Mouse (Mus musculus): ENCODE measurements around the gene Slc41a2.

Slc41a2 gene

DNA sequence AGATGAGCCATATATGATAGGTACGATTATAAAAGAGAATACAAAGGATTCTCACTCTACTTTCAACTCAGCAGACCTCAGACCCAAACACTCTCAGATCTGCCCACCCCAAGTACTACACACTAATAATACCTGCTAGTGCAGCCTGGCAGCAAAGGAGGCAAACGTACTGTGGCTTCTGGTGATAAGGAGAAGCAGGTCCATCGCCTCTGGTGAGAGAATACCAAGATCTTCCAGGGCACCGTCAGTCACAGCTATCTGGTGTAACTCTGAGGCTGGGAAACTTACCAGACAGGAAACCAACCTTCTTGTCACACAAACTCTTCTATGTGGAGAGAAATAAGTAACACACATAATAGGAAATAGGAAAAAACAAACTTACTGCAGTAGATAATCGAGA is 24.6 kb downstream of the Slc41a2 start:
- no peak for DNase-seq (ENCODE audit: low read depth)

DNA sequence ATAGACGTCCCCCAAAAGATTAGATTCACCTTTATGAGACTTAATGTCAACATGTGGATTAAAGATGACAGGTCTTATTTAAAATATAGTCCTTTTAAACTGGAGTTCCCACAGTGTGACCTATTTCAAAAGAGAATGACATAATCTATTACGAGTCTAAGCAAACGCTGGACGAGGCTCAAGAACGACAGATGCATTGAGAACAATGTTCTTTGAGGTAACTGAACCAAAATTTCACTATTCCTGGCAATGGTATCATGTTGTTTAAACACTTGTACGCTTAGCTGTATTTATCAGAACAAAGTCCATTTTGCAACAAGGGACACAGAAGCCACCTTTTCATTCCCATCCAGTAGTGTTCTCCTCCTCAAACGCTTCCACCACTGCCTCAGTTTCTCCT is 27.3 kb downstream of the Slc41a2 start:
- no peak for DNase-seq (ENCODE audit: low read depth)

DNA sequence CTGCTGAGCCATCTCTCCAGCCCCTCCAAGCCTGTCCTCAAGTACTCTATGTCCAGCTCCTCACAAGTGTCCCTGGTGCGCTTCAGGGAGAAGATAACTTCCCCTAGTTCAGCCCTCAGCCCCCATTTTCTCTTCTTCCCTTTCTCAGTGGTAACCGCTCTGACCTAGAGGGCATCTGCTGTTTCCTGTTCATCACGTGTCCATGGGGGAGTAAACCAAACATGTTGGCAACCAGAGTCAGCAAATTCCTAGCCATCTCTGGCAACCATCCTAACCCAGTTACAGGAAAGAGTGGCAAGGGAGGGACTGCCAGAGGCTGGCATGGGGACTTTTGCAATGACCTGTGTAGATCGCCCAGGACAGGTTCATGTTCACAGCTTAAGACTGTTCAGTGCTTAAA is 36.0 kb downstream of the Slc41a2 start:
- DNase-seq (ENCODE audit: low read depth) = no peak

DNA sequence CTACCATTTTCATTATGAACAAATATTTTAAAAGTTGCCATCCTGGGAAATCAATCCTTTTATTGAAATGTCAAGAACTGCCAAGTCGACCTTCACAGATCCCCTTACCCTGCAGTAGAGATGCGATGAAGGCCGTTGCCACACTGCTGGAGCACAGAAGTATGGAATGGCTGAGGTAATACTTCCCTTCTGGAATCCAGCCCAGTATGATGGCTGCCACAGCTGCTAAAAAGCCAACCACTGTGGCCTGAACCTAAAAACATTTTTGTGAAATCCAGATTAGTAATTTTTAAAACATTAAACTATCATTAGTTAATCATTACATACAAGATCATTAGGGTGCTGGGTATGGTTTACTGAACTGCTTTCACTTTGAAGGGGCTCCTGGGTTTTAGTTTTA is 36.6 kb downstream of the Slc41a2 start:
- no peak for DNase-seq (ENCODE audit: low read depth)

- no peak for DNase-seq (ENCODE audit: low read depth)
Observed at GRCm38 (mm10) chr10:83297017-83297416, 40.7 kb downstream of the Slc41a2 start.

DNA sequence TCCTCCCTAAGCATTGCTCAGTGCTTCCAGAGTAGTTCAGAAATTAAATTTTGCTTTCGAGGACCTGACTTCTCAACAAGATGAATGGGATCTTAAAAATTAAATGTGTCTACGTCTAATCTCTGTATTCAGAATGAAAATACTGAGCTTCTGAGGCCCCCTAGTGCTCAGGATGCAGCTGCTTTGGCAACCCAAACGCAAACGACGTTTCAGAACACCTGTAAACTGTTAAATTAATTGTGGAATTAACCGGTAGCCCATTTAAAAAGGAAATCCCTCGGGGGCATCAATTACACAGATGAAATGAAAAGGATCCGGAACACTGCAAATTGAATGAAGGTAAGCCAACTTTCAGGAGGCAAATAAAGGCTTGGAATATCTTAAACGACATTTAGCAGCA is 42.9 kb downstream of the Slc41a2 start:
- DNase-seq (ENCODE audit: low read depth) = peak; percentile 6

DNA sequence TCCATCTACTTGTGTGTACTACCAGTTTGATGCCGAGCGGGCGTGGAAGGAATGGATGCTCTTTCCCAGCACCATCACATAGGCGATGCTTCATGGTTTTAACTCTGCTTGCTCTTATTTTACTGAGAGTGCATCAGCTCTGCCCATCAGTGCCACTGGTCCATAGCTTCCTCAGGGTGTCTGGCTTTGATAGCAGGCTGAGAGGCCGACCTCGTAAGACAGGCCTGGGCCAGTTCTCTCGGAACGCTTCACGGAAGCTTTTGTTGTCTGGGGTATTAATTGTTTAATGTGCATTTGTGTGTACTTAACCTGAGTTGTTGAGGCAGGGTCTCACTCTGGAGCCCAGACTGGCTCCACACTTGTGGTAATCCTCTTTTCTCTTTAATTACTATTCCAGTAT is 44.3 kb downstream of the Slc41a2 start:
- DNase-seq (ENCODE audit: low read depth) = no peak

- DNase-seq (ENCODE audit: low read depth) = no peak
Observed at GRCm38 (mm10) chr10:83291731-83292130, 46.0 kb downstream of the Slc41a2 start.

DNA sequence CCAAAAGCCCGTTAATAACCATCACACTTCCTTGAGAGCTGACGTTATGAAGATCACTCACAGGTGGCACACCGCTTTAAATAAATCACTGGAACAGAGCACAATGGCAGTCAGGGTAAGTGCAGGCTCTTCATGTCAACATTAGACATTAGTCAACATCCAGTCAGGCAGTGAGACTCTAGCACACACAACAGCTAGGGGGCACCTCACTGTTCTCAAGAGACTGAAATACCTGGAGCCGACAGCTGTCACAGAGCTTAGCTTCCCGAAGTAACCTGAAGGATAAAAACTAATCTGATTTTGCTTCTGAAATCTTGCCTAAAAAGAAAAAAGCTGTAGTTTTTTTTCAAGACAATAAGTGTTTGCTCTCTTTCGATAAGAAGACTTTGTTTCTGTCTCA is 49.9 kb downstream of the Slc41a2 start:
- no peak for DNase-seq (ENCODE audit: low read depth)

DNA sequence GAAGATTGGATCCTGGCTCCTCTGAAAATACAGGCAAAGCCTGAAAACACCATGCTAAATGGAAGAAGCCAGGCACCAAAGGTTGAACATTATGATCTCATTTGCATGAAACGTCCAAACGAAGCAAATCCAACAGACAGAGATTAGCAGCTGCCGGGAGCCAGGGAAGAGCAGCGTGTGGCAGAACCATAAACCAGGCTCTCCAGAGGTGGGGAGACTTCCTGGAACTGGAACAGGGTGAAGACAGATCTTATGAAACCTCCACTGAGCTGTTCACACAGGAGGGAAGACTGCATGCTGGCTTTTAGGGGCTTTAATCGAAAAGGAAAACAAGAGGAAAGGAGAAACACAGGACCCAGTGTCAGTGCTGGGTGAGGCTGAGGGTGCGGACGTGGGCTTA is 51.3 kb downstream of the Slc41a2 start:
- DNase-seq (ENCODE audit: low read depth) = no peak

- no peak for DNase-seq (ENCODE audit: low read depth)
Observed at GRCm38 (mm10) chr10:83285724-83286256, 51.9 kb downstream of the Slc41a2 start.

DNA sequence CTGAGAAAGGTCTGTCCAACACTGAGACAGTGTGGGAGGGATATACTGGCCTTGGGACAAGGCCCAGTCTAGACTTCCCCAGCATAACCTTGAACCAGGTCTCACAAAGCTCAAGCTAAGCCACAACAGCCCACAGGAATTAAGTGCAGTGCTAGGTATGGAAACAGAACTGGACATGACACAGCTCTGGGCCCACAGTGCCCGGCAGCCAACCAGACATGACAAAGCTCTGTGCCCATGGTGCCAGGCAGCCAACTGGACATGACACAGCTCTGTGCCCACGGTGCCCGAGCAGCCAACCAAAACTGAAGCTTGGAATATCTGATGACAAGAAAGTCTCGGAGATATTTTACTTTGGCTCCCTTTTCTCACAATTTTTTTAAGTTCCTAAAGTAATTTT is 52.8 kb downstream of the Slc41a2 start:
- no peak for DNase-seq (ENCODE audit: low read depth)

GRCm38 (mm10) chr10:83266731-83267130 is 71.0 kb downstream of the Slc41a2 start:
- DNase-seq (ENCODE audit: low read depth) = no peak

GRCm38 (mm10) chr10:83266241-83266640 is 71.4 kb downstream of the Slc41a2 start:
- DNase-seq (ENCODE audit: low read depth) = no peak

DNA sequence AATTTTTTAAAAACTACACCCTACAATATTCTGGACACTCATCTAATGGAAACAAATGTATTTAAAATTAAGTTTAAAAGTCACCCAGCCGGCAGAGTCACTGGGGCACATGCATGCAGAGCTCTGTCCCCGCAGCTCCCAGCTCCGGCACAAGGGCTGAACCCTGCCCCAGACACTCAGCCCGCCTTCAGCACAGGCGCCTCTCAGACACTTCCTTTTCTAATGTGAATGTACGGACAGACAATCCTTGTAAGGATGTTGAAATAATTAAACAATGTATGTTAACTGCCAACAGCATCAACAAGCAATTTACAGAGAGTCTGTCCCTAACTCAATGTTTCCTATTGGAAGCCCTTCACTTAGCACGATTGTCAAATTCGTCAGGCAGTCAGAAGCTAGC is 73.0 kb downstream of the Slc41a2 start:
- no peak for DNase-seq (ENCODE audit: low read depth)

- DNase-seq (ENCODE audit: low read depth) = no peak
Observed at GRCm38 (mm10) chr10:83264056-83264455, 73.6 kb downstream of the Slc41a2 start.

GRCm38 (mm10) chr10:83261264-83261663 is 76.4 kb downstream of the Slc41a2 start:
- no peak for DNase-seq (ENCODE audit: low read depth)

GRCm38 (mm10) chr10:83251377-83251776 is 86.3 kb downstream of the Slc41a2 start:
- DNase-seq (ENCODE audit: low read depth) = peak; percentile 5

GRCm38 (mm10) chr10:83248036-83248435 is 89.6 kb downstream of the Slc41a2 start:
- no peak for DNase-seq (ENCODE audit: low read depth)

DNA sequence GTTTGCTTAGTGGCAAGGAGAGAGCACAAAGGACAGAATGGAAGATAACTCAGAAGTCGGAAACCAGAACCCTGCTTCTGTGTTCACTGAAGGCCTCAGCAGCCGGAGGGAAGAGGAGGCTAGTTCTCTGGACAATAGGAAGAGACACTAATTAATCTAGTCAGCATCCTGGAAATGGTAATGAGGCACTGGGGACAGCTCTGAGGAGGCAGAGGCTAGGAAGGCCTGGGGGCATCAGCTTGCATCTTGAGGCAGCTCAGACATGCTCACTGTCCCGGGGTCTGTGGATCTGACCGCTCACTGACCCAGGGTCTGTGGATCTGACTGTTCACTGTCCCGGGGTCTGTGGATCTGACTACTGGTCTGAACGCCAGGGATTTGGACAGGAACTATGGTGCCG is 92.0 kb downstream of the Slc41a2 start:
- DNase-seq (ENCODE audit: low read depth) = no peak

GRCm38 (mm10) chr10:83244131-83244530 is 93.6 kb downstream of the Slc41a2 start:
- no peak for DNase-seq (ENCODE audit: low read depth)

GRCm38 (mm10) chr10:83242106-83242686 is 95.5 kb downstream of the Slc41a2 start:
- no peak for DNase-seq (ENCODE audit: low read depth)

GRCm38 (mm10) chr10:83234391-83234790 is 103.3 kb downstream of the Slc41a2 start:
- DNase-seq (ENCODE audit: low read depth) = no peak

DNA sequence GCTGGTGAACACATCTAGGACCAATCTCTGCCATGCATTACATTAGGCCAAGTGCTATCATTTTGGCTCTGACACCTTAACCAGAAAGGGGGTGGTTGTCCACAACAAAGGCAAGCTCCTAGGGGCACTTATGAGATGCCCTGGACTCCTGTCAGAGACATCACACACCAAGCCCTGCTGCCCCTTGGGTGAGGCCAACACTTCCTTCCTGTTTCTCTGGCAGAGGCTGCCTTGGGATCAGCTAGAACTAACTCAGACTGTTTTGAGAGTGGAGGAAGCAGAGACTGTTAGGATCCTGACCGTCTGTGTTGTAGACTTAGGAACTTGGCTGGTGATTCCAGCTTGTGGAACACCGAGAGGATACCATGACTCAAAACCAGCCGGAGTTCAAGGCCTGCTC is 103.7 kb downstream of the Slc41a2 start:
- DNase-seq (ENCODE audit: low read depth) = no peak

GRCm38 (mm10) chr10:83228626-83229025 is 109.1 kb downstream of the Slc41a2 start:
- DNase-seq (ENCODE audit: low read depth) = no peak

Data from naive thymus-derived CD4-positive, alpha-beta T cell, adult 2 months (primary cell).